Mouse (Mus musculus): ENCODE measurements around the gene St6galnac3.

Gene St6galnac3

DNA sequence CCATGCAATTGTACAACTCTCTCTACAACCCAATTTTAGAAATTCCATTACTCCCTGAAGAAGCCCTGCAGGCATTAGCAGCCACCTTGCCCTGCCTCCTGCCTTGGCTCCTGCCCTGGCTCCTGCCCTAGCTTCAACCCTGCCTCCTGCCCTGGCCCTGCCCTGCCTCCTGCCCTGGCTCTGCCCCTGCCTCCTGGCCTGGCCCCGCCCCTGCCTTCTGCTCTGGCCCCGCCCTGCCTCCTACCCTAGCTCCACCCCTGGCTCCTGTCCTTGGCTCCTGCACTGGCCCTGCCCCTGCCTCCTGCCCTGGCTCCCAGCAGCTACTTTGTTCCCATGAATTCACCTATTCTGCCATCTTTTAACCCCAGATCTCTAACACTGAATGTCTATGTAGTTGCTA is 576.1 kb downstream of the St6galnac3 start:
- DNase-seq (ENCODE audit: low spot score), result no peak

Measured in ovary, adult 18-20 months (tissue).